Mouse (Mus musculus) myocyte (in vitro differentiated cells): ENCODE data around the gene Papss2.

Experiments used
- E2F4 ChIP-seq: IDR thresholded peaks from one replicate; pipeline ENCODE4 v1.6.1; 2011; ENCODE audit warnings: mild to moderate bottlenecking, control low read depth, moderate library complexity; ENCODE audit not compliant: insufficient read depth
- MAX ChIP-seq: IDR thresholded peaks from one replicate; pipeline ENCODE4 v1.6.1; 2011; ENCODE audit warnings: low read depth, mild to moderate bottlenecking, control low read depth
- MYOD1 ChIP-seq, 3 experiments: IDR thresholded peaks; one replicate each; pipeline ENCODE4 v1.6.1; 2011; ENCODE audit warnings: control low read depth in 2 of 3, low read depth in 2 of 3, mild to moderate bottlenecking in 2 of 3, moderate library complexity in 1 of 3; ENCODE audit not compliant: insufficient read length in 2 of 3, control insufficient read depth in 1 of 3
- MYOG ChIP-seq, 3 experiments: IDR thresholded peaks; one replicate each; pipeline ENCODE4 v1.6.1; 2011; ENCODE audit warnings: control low read depth in 2 of 3, low read depth in 2 of 3, mild to moderate bottlenecking in 2 of 3; ENCODE audit not compliant: insufficient read length in 2 of 3, control insufficient read depth in 1 of 3, insufficient read depth in 1 of 3
- POLR2A ChIP-seq: IDR thresholded peaks from one replicate; pipeline ENCODE4 v1.6.1; 2011; ENCODE audit warnings: low read depth, mild to moderate bottlenecking, control low read depth, moderate library complexity; ENCODE audit not compliant: insufficient read length
- POLR2AphosphoS2 ChIP-seq: IDR thresholded peaks from one replicate; pipeline ENCODE4 v1.6.1; 2011; ENCODE audit warnings: low read depth, control low read depth; ENCODE audit not compliant: insufficient read length
- REST ChIP-seq: IDR thresholded peaks from one replicate; pipeline ENCODE4 v1.6.1; 2011; ENCODE audit warnings: mild to moderate bottlenecking, control low read depth, moderate library complexity; ENCODE audit not compliant: insufficient read depth, insufficient read length
- SRF ChIP-seq: IDR thresholded peaks from one replicate; pipeline ENCODE4 v1.6.1; 2011; ENCODE audit warnings: low read depth; ENCODE audit not compliant: control insufficient read depth, insufficient read length
- TCF12 ChIP-seq: IDR thresholded peaks from one replicate; pipeline ENCODE4 v1.6.1; 2011; ENCODE audit warnings: mild to moderate bottlenecking, control low read depth; ENCODE audit not compliant: poor library complexity, insufficient read depth, severe bottlenecking
- USF1 ChIP-seq: IDR thresholded peaks from one replicate; pipeline ENCODE4 v1.6.1; 2011; ENCODE audit warnings: low read depth, mild to moderate bottlenecking, control low read depth, moderate library complexity

DNA sequence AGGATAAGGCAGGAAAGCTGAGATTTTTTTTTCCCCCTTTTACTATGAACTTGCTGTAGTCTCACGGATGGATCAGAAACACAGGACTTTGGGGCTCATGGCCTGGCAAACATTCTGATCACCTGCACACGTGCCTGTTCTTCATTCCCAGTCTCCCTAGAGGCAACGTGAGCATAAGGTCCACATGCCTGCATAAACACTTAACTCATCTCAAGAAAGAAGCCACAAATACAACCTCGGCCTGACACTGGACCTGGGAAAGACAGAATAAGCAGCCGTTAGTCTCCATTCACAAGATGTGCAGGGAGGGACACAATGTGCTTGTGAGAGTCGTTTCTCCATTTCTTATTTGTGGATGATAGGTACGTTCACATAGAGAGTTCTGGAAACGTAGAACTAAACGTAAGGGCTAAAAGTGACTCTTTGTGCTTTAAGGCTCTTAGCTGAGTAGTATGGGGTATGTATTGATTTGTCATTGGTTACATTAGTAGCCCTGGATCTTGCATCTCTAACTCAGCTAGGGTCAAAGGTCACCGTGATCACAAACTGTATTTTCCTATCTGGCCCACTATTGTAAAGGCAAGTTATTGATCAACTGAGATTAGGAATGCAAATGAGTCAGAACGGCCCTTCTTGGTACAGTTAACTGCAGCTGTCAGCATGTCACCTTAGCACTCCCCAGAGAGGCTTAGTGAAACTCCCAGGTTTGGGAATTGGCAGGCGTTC lies 18.6 kb downstream of the Papss2 start:
- no peak for TF ChIP-seq E2F4
- TF ChIP-seq POLR2A: no peak
- no peak for TF ChIP-seq MYOG (IDR thresholded peaks at IDR 0.05; ENCODE audit: control insufficient read depth in 1 of 3, insufficient read depth in 1 of 3, insufficient read length in 2 of 3, low read depth in 2 of 3)
- no peak for TF ChIP-seq USF1
- no peak for TF ChIP-seq TCF12
- no peak for TF ChIP-seq REST
- no peak for TF ChIP-seq SRF
- no peak for TF ChIP-seq POLR2AphosphoS2
- no peak for TF ChIP-seq MAX
- no peak for TF ChIP-seq MYOD1 (IDR thresholded peaks at IDR 0.05; ENCODE audit: control insufficient read depth in 1 of 3, insufficient read length in 2 of 3, low read depth in 2 of 3)
